Mouse (Mus musculus): ENCODE measurements around the gene Has1. TPM values are rescaled to one million over a fixed set of nuclear protein-coding genes. Genes with fewer than 3 reads are reported as not detected.

The Has1 gene
- 0.76 TPM for polyA plus RNA-seq (2014; fragmentation: Illumina TruSeq; extraction: RNeasy Lipid Tissue Mini Kit (QIAGEN cat#74804); ENCODE audit: low read depth, low replicate concordance)

GRCm38 (mm10) chr17:17855064-17855838, at the start of gene Has1:
TSS of gene Has1 (minus strand) at chr17:17855205.

GRCm38 (mm10) chr17:17887774-17888248, 32.8 kb upstream of the Has1 start, which contains the start of the genes Fpr2 and Fpr3:
TSS of gene Fpr2 (plus strand) at chr17:17887824.
TSS of gene Fpr3 (plus strand) at chr17:17887852.

GRCm38 (mm10) chr17:17883840-17884239, 28.8 kb upstream of the Has1 start, which contains the start of gene Fpr1:
TSS of gene Fpr1 (minus strand) at chr17:17883940.

GRCm38 (mm10) chr17:17826751-17827657, 28.0 kb downstream of the Has1 start, which contains the start of gene Spaca6:
TSS of gene Spaca6 (plus strand) at chr17:17827158.

Other genes starting within 250 kb of the Has1 start
- 39.2 TPM for gene Lnpep, start 230.2 kb downstream of the Has1 start, polyA plus RNA-seq (2014; fragmentation: Illumina TruSeq; extraction: RNeasy Lipid Tissue Mini Kit (QIAGEN cat#74804); ENCODE audit: low read depth, low replicate concordance)
- gene Vmn2r90, start 151.5 kb downstream of the Has1 start, polyA plus RNA-seq (2014; fragmentation: Illumina TruSeq; extraction: RNeasy Lipid Tissue Mini Kit (QIAGEN cat#74804); ENCODE audit: low read depth, low replicate concordance): not detected
- 20.5 TPM for gene Spaca6, start 28.0 kb downstream of the Has1 start, polyA plus RNA-seq (2014; fragmentation: Illumina TruSeq; extraction: RNeasy Lipid Tissue Mini Kit (QIAGEN cat#74804); ENCODE audit: low read depth, low replicate concordance)
- gene Fpr1, start 28.7 kb upstream of the Has1 start, polyA plus RNA-seq (2014; fragmentation: Illumina TruSeq; extraction: RNeasy Lipid Tissue Mini Kit (QIAGEN cat#74804); ENCODE audit: low read depth, low replicate concordance): not detected
- gene Fpr2, start 32.6 kb upstream of the Has1 start, polyA plus RNA-seq (2014; fragmentation: Illumina TruSeq; extraction: RNeasy Lipid Tissue Mini Kit (QIAGEN cat#74804); ENCODE audit: low read depth, low replicate concordance): 0.71 TPM
- not detected for gene Fpr3, start 32.6 kb upstream of the Has1 start, polyA plus RNA-seq (2014; fragmentation: Illumina TruSeq; extraction: RNeasy Lipid Tissue Mini Kit (QIAGEN cat#74804); ENCODE audit: low read depth, low replicate concordance)
- not detected for gene Fpr-rs4, start 166.5 kb upstream of the Has1 start, polyA plus RNA-seq (2014; fragmentation: Illumina TruSeq; extraction: RNeasy Lipid Tissue Mini Kit (QIAGEN cat#74804); ENCODE audit: low read depth, low replicate concordance)
- not detected for gene Vmn2r124, start 194.2 kb upstream of the Has1 start, polyA plus RNA-seq (2014; fragmentation: Illumina TruSeq; extraction: RNeasy Lipid Tissue Mini Kit (QIAGEN cat#74804); ENCODE audit: low read depth, low replicate concordance)
- not detected for gene Vmn2r91, start 229.8 kb upstream of the Has1 start, polyA plus RNA-seq (2014; fragmentation: Illumina TruSeq; extraction: RNeasy Lipid Tissue Mini Kit (QIAGEN cat#74804); ENCODE audit: low read depth, low replicate concordance)

All from heart, adult 10 weeks (tissue).